Mouse (Mus musculus): ENCODE results near the gene C530008M17Rik. TPM values are rescaled to one million over a fixed set of nuclear protein-coding genes. Genes with fewer than 3 reads are reported as not detected.
A peak's percentile ranks its signal among the peaks of the same experiment; 100 is the strongest.

C530008M17Rik gene
- polyA plus RNA-seq (2012) = 83.3 and 88.0 TPM in 2 replicates

DNA sequence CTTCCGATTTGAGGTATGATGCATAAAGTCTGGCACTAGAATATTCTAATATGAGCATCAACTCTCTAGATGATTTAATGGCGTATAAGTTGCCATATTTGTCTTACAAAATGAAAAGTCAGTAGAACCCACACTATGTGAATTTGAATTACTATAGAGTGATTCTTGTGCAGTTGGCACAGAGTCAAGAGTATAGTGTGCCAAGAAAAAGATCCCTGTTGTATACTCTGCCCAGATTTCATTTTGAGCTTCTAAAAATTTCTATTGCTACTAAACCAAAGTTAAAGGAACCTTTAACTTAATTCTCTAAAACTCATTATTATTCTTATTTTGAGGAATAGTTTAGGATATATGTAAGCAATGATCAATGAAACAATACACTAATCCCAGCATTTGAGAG, at the start of gene C530008M17Rik:
Gene C530008M17Rik, plus strand, starts transcription at position 301 of the 400 bp plus-strand sequence.
- TF ChIP-seq GATA1 (IDR thresholded peaks at IDR 0.05; ENCODE audit: low read length) = no peak

GRCm38 (mm10) chr5:76609702-76610370, 46.5 kb upstream of the C530008M17Rik start:
- TF ChIP-seq GATA1 (IDR thresholded peaks at IDR 0.05; ENCODE audit: low read length) = no peak

DNA sequence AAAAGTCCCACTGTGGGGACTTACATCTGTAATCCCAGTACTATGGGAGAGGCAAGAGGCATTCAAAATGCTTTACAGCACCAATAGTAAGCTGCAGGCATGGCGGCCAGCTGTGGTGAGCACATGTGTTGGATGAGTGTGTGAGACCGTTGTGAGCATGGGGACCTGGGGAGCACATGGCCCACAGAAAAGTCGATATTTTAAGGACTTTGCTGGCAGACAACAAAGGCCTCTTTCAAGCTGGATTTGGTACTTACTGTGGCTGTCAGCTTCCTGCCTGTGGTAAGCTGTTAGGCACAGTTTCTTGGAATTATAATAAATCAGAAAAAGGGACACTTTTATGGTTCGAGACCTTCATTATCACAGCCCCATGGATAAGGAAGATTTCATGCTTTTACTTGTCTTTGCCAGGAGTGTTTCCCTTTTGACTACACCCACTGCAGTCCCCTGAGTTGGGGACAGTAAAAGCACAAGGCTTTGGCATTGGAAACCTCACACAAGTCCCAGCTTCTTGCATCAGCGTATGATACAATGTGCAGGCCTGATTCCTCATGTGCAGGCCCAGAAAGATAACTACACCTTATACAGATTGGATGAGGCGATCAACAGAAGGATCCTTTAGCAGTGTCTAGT, 43.3 kb upstream of the C530008M17Rik start:
- TF ChIP-seq GATA1 (IDR thresholded peaks at IDR 0.05; ENCODE audit: low read length) = no peak

GRCm38 (mm10) chr5:76615276-76615675, 41.0 kb upstream of the C530008M17Rik start:
- no peak for TF ChIP-seq GATA1 (IDR thresholded peaks at IDR 0.05; ENCODE audit: low read length)

- TF ChIP-seq GATA1 (IDR thresholded peaks at IDR 0.05; ENCODE audit: low read length) = no peak
Measured at GRCm38 (mm10) chr5:76616196-76616747, 40.0 kb upstream of the C530008M17Rik start.

DNA sequence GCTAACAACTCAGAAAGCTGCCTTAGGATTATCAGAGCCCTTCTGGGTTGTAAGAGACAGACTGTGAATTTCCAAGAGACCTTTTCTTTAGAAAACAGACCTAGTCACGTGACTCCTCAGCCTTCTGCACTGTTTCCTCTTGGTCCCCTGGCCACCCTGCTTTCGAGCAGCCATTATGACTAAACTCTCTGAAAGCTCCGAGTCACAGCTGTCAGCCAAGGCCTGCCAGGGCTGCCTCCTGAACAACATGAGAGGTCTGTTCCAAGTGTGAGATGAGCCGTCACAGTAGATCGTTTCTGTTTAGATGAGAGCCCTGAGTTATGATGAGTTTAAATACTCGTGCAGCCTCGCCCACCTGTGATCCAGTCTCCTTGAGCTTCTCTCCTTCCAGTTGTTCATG, 37.6 kb upstream of the C530008M17Rik start:
- no peak for TF ChIP-seq GATA1 (IDR thresholded peaks at IDR 0.05; ENCODE audit: low read length)

DNA sequence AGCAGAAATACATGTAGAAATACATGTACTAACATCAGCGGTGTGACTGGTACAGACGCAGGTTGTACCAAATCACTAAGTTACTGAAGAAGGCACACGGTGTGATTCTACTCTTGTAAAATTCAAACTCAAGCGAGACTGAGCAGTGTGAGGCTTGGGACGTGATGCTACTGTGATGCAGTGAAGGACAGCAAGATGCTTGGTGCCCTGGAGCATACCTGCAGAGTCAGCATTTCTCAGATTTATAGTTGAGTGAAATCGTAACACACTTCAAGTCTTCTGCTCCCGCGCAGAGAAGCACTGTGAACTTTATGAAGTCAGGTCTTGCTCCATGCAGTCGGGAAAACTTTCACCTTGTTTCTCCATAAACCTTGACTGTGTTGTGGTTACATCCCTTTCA, 32.6 kb upstream of the C530008M17Rik start:
- TF ChIP-seq GATA1 (IDR thresholded peaks at IDR 0.05; ENCODE audit: low read length) = no peak

DNA sequence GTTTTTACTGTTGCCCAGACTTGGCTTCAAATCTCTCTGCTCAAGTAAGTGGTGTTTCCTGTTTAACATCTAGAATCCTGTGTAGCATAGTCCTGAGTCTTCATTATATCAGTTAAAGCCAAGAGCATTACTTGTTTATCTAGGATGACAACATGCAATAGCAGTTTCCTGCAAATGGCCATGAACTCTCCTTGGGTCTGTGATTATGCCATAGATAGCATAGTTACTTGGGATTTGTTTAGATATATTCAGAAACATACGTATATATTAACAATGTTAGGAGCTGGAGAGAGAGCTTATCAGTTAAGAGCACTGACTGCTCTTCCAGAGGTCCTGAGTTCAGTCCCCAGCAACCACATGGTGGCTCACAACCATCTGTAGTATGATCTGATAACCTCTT, 28.5 kb upstream of the C530008M17Rik start:
- TF ChIP-seq GATA1 (IDR thresholded peaks at IDR 0.05; ENCODE audit: low read length) = peak; percentile 44

GRCm38 (mm10) chr5:76634012-76634411, 22.3 kb upstream of the C530008M17Rik start:
- TF ChIP-seq GATA1 (IDR thresholded peaks at IDR 0.05; ENCODE audit: low read length) = no peak

DNA sequence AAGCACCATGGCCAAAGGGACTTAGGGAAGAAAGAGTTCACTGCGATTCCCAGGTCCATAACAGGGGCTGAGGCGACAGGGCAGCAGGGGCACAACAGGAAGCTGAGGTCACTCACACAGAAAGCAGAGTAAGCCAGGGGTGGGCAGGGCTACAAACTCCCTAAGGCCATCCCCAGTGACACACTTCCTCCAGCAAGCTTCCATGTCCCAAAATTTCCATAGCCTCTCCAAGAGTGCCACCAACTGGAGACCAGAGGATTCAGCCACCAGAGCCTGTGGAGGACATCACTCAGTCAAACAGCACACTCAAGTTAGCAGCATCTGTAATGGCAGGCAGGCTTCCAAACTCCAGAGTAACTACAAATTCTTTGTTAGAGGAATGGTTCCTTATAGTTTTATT, 20.7 kb upstream of the C530008M17Rik start:
- TF ChIP-seq GATA1 (IDR thresholded peaks at IDR 0.05; ENCODE audit: low read length) = no peak

GRCm38 (mm10) chr5:76642076-76642475, 14.2 kb upstream of the C530008M17Rik start:
- no peak for TF ChIP-seq GATA1 (IDR thresholded peaks at IDR 0.05; ENCODE audit: low read length)

- TF ChIP-seq GATA1 (IDR thresholded peaks at IDR 0.05; ENCODE audit: low read length) = no peak
Measured at GRCm38 (mm10) chr5:76644234-76644633, 12.1 kb upstream of the C530008M17Rik start.

DNA sequence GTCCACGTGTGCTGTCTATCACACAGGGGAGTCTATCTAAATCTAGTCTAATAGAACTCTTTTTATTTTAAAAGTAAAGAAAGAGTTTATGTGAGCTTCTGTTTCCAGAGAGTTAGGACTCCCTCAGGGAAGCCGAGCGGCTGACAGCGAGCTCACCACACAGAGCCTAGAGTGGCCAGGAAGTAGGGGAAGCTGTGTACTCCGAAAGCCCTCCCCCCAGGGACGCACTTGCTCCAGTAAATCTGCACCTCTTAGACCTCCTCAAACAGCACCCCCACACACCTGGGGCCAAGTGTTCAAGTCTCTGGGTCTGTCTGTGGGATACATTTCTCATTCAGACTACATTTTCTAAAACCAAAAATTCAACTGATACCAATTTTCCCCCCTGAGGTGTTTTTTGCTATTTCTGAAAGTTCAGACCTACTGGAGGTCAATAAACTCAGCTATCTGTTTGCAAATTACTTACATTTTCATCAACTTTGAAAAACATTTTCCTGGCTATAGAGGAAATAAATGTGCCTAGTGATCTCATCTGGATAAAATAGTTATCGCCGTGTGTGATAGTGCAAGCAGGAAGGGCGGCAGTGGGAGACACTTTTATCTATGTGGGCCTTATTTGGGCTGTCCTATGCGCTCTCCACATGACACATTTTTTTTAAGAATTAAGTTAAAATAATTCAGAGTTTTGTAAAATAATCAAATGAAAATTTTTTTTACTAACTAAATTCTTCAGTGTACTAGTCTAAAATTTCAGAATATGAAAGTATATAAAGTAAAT, 11.0 kb upstream of the C530008M17Rik start:
- peak; percentile 12 for TF ChIP-seq GATA1 (IDR thresholded peaks at IDR 0.05; ENCODE audit: low read length)

DNA sequence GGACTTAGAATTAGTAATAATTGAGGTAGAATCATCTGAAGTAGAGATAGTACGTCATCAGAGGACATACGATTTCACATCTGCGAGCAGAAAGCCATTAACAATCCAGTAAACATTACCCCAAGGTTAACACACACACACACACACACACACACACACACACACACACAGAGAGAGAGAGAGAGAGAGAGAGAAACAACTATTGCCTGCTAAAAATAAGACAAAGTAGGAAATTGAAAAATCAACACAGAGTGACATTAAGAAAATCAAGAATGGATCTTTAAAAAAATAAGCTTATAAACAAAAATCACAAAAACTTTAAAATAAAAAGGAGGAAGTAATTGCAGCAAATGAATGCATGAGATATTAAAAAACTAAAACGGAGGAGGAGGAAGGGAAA, 6.4 kb upstream of the C530008M17Rik start:
- TF ChIP-seq GATA1 (IDR thresholded peaks at IDR 0.05; ENCODE audit: low read length) = no peak

GRCm38 (mm10) chr5:76651151-76651725, 5.1 kb upstream of the C530008M17Rik start:
- no peak for TF ChIP-seq GATA1 (IDR thresholded peaks at IDR 0.05; ENCODE audit: low read length)

Data from G1E-ER4 (cell line).